Mouse (Mus musculus) hindbrain, postnatal 0 days (tissue): ENCODE measurements around the gene Sidt1. TPM values are rescaled to one million over a fixed set of nuclear protein-coding genes. Genes with fewer than 3 reads are reported as not detected.

Source experiments
- ATAC-seq: fragments of 200-750 bp; cut with Nextera tagmentation; 2 replicates; pipeline ENCODE4 v1.8.0; 2017; ENCODE audit warnings: mild to moderate bottlenecking, moderate TSS enrichment, moderate library complexity
- DNase-seq: peaks from one replicate; pipeline ENCODE4 v3.0.0-alpha.2; 2015; ENCODE audit warnings: low spot score
- H3K27ac ChIP-seq: fragments of 300-500 bp; sonication (generic); 2 replicates; pipeline ENCODE4 v1.5.1; 2014; ENCODE audit warnings: mild to moderate bottlenecking
- H3K27me3 ChIP-seq: fragments of 300-500 bp; sonication (generic); 2 replicates; pipeline ENCODE4 v1.6.1; 2014; ENCODE audit warnings: low read length, mixed read lengths; ENCODE audit not compliant: insufficient read depth
- H3K36me3 ChIP-seq: fragments of 300-500 bp; sonication (generic); 2 replicates; pipeline ENCODE4 v1.6.1; 2014; ENCODE audit warnings: low read length, mixed read lengths; ENCODE audit not compliant: insufficient read depth
- H3K4me1 ChIP-seq: fragments of 300-500 bp; sonication (generic); 2 replicates; pipeline ENCODE4 v1.6.1; 2014; ENCODE audit warnings: antibody characterized with exemption, low read length, mixed read lengths; ENCODE audit not compliant: insufficient read depth
- H3K4me2 ChIP-seq: fragments of 300-500 bp; sonication (generic); 2 replicates; pipeline ENCODE4 v1.6.1; 2014; ENCODE audit warnings: low read depth, mild to moderate bottlenecking, low read length, moderate library complexity, mixed read lengths
- H3K4me3 ChIP-seq: fragments of 300-500 bp; sonication (generic); 2 replicates; pipeline ENCODE4 v1.5.1; 2014; ENCODE audit warnings: low read length
- H3K9ac ChIP-seq: fragments of 300-500 bp; sonication (generic); replicated peaks from 2 replicates; pipeline ENCODE4 v1.6.1; 2014; ENCODE audit warnings: mild to moderate bottlenecking, low read length, moderate library complexity, mixed read lengths
- H3K9me3 ChIP-seq: fragments of 300-500 bp; sonication (generic); 2 replicates; pipeline ENCODE4 v1.6.1; 2016; ENCODE audit warnings: low read length, mixed read lengths
- CTCF ChIP-seq: IDR thresholded peaks from 2 replicates; pipeline ENCODE4 v1.5.1; 2016; ENCODE audit warnings: antibody characterized with exemption, control low read depth, low read depth
- WGBS: fragments of 180-500 bp; shearing (Covaris S2); extraction: QIAGEN DNeasy Blood & Tissue Kit; methylation state at CpG from one replicate; pipeline ENCODE4 v1.1.7; 2014; 5-methylcytosine and 5-hydroxymethylcytosine counted together
- polyA plus RNA-seq: library from polyadenylated mRNA; unstranded; fragments of >200 nt; fragmentation: Nextera tagmentation; extraction: Ambion mirVana; gene quantifications from 2 replicates; pipeline ENCODE4 v1.2.1, GENCODE M21; 2015
- total RNA-seq: library from RNA; depleted of rRNA; stranded (reverse); fragments of >200 nt; gene quantifications from 2 replicates; pipeline ENCODE4 v1.2.3, GENCODE M21; 2014; rRNA removed

The Sidt1 gene
- total RNA-seq (36.1 and 44.3 TPM in 2 replicates), polyA plus RNA-seq (21.8 and 22.5 TPM in 2 replicates)

GRCm38 (mm10) chr16:44332861-44333284, at the start of gene Sidt1:
Sidt1 (minus strand) TSS chr16:44333196.
- no peaks in the 10 kb centered on the region for H3K4me1 ChIP-seq
- peak within 1 kb of the TSS; percentile 64 for H3K4me3 ChIP-seq
- H3K27ac ChIP-seq: peak within 1 kb of the TSS; percentile 68; the same call in 1 of the 2 replicates
- 5% methylated on average over 15 of the region's 15 CpGs for WGBS
- no peak for TF ChIP-seq CTCF
- H3K9me3 ChIP-seq: no peaks in the 10 kb centered on the region
- peak within 1 kb of the TSS; percentile 75 for H3K9ac ChIP-seq
- ATAC-seq (peak; percentile 22; the same call in 1 of the 2 replicates), DNase-seq (peak; percentile 25)
- peak within 1 kb of the TSS; percentile 98 for H3K4me2 ChIP-seq
- no peaks in the 10 kb centered on the region for H3K27me3 ChIP-seq
- no peaks in the 10 kb centered on the region for H3K36me3 ChIP-seq

- DNase-seq: no peak
- Histone ChIP-seq H3K4me2 (no peak overlapping the region), H3K9me3 (no peaks in the 10 kb centered on the region), H3K4me1 (no peaks in the 10 kb centered on the region), H3K36me3 (no peaks in the 10 kb centered on the region; the same call in 1 of the 2 replicates), H3K4me3 (no peak overlapping the region), H3K9ac (no peak overlapping the region), H3K27ac (no peak overlapping the region), H3K27me3 (no peaks in the 10 kb centered on the region)
- ATAC-seq: no peak
- no peak for TF ChIP-seq CTCF
- WGBS: 19% methylated on average over 5 of the region's 5 CpGs
Measured at GRCm38 (mm10) chr16:44381578-44381977, 48.6 kb upstream of the Sidt1 start.

- no peak overlapping the region for H3K4me2 ChIP-seq
- ATAC-seq (no peak), DNase-seq (no peak)
- no peak for TF ChIP-seq CTCF
- no peak overlapping the region for H3K9ac ChIP-seq
- H3K4me3 ChIP-seq: no peak overlapping the region
- H3K9me3 ChIP-seq: no peaks in the 10 kb centered on the region
- no peaks in the 10 kb centered on the region for H3K27me3 ChIP-seq
- no peaks in the 10 kb centered on the region; the same call in 1 of the 2 replicates for H3K36me3 ChIP-seq
- no peak overlapping the region for H3K27ac ChIP-seq
- WGBS: 60% methylated on average over 4 of the region's 4 CpGs
- no peaks in the 10 kb centered on the region for H3K4me1 ChIP-seq
Measured at GRCm38 (mm10) chr16:44380006-44380405, 47.0 kb upstream of the Sidt1 start.

GRCm38 (mm10) chr16:44375459-44375858, 42.5 kb upstream of the Sidt1 start:
- H3K9me3 ChIP-seq: no peaks in the 10 kb centered on the region
- H3K4me3 ChIP-seq: no peak overlapping the region
- H3K36me3 ChIP-seq: no peaks in the 10 kb centered on the region; the same call in 1 of the 2 replicates
- TF ChIP-seq CTCF: no peak
- no peak for DNase-seq
- H3K9ac ChIP-seq: no peak overlapping the region
- no peak for ATAC-seq
- no peaks in the 10 kb centered on the region for H3K4me1 ChIP-seq
- H3K4me2 ChIP-seq: no peak overlapping the region
- 92% methylated on average over 4 of the region's 4 CpGs for WGBS
- no peak overlapping the region for H3K27ac ChIP-seq
- no peaks in the 10 kb centered on the region for H3K27me3 ChIP-seq

- no peaks in the 10 kb centered on the region; the same call in 1 of the 2 replicates for H3K36me3 ChIP-seq
- H3K9me3 ChIP-seq: no peaks in the 10 kb centered on the region
- ATAC-seq: no peak
- H3K9ac ChIP-seq: no peak overlapping the region
- H3K27me3 ChIP-seq: no peaks in the 10 kb centered on the region
- no peak for TF ChIP-seq CTCF
- 97% methylated on average over 7 of the region's 7 CpGs for WGBS
- no peak for DNase-seq
- no peak overlapping the region for H3K4me2 ChIP-seq
- H3K4me1 ChIP-seq: no peaks in the 10 kb centered on the region
- no peak overlapping the region for H3K4me3 ChIP-seq
- no peak overlapping the region for H3K27ac ChIP-seq
Measured at GRCm38 (mm10) chr16:44365522-44365921, 32.5 kb upstream of the Sidt1 start.

GRCm38 (mm10) chr16:44361921-44362890, 29.2 kb upstream of the Sidt1 start:
- Histone ChIP-seq H3K4me2 (no peak overlapping the region), H3K27ac (no peak overlapping the region), H3K4me3 (no peak overlapping the region), H3K27me3 (no peaks in the 10 kb centered on the region), H3K9ac (no peak overlapping the region), H3K9me3 (no peaks in the 10 kb centered on the region), H3K36me3 (no peaks in the 10 kb centered on the region), H3K4me1 (no peaks in the 10 kb centered on the region)
- WGBS: 87% methylated on average over 10 of the region's 10 CpGs
- TF ChIP-seq CTCF: peak; percentile 82
- DNase-seq (peak; percentile 71), ATAC-seq (no peak)
